Mouse (Mus musculus): ENCODE data around the gene Atf3.

DNA sequence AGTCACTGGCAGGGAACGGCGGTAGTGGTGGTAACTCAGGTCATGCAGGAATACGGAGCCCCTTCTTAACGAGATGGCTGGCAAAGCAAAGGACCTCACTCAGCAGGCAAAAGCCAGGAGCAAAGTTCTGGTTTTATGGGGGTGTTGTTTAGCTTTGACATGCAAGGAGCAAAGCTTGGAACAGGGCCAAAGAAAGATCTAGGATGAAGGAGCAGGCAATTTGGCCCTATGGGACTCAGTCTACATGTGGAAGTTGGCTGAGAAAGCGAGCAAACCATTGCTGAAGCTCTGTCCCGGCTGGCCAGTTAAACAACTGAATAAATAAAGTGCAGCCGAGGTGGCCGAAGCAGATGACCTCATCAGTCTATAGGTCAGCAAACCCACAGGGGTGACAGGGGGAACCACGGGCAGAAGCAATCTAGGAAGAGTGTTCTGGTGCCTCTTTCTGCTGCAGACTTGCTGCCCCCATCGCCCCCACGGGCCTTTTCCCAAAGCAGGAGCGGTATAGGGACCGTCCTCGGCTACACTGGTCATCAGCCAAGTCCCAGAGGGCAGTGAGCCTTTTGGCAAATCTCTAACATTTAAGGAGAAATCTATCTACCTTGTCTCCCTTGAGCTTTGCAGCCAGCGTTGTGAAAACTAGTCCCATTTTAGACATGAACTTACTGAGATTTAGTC is 39.2 kb downstream of the Atf3 start:
- TF ChIP-seq GATA1 (IDR thresholded peaks at IDR 0.05; ENCODE audit: low read length) (no peak), TAL1 (IDR thresholded peaks at IDR 0.05; ENCODE audit: low read length) (no peak)

All from erythroblast, embryonic 14.5 days (primary cell).